Mouse (Mus musculus) common myeloid progenitor, adult 5-6 weeks (primary cell): Measurements from ENCODE around the gene Atpaf1. TPM values are rescaled to one million over a fixed set of nuclear protein-coding genes. Genes with fewer than 3 reads are reported as not detected.

Source experiments
- ATAC-seq: replicated peaks from 2 replicates; pipeline ENCODE4 v1.8.0; 2016; ENCODE audit warnings: low read depth, mild to moderate bottlenecking, moderate TSS enrichment, inconsistent platforms; ENCODE audit not compliant: poor library complexity, severe bottlenecking
- total RNA-seq: library from RNA; stranded (forward); fragments of 200-1000, 187-1606 nt; gene quantifications from 2 replicates; pipeline ENCODE4 v1.2.3, GENCODE M21; 2017

Gene Atpaf1
- total RNA-seq, 1 experiment from 2014 or later: 17.4 TPM

- ATAC-seq: no peak
These were observed 56.2 kb downstream of the Atpaf1 start for GRCm38 (mm10) chr4:115840842-115841241.

GRCm38 (mm10) chr4:115846656-115847055 lies 62.0 kb downstream of the Atpaf1 start:
- no peak for ATAC-seq

- peak; percentile 74 for ATAC-seq
These were observed 62.8 kb downstream of the Atpaf1 start for GRCm38 (mm10) chr4:115847377-115847776.

GRCm38 (mm10) chr4:115848083-115848482 lies 63.5 kb downstream of the Atpaf1 start:
- ATAC-seq: peak; percentile 21; the same call in 1 of the 2 replicates

DNA sequence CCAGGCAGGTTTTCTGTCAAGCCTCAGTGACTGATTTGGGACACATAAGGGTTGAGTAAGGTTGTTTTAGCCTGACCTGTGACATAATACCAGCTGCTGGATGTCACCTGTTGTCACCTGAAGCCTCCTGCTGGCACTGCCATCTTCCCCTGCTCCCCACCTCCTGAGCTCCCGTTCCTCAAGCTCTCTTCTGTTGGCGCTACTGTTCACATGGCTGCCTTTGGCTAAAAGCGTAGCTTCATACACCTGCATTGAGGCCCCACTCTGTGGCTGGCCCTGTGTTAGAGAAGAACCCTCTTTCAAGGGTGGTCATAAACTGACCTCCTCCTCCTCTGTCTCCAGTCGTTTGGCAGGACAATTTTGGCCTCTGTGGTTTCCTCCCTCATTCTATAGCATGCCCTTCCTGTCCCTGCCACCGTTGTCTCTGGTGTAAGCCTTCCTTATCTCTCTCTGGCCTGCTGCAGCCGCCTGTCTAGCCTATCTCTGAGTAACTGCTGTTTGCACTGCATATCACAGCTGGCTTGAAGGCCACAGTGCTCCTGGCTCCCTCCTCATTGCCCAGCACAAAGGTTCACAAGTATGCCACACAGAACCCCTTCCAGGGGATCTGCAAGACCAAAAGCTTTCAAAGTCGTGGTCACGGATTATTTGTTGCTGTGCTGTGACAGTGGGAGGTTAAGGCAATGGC lies 64.5 kb downstream of the Atpaf1 start:
- ATAC-seq: peak; percentile 86

- ATAC-seq: no peak
These were observed 65.5 kb downstream of the Atpaf1 start for GRCm38 (mm10) chr4:115850111-115850510.

DNA sequence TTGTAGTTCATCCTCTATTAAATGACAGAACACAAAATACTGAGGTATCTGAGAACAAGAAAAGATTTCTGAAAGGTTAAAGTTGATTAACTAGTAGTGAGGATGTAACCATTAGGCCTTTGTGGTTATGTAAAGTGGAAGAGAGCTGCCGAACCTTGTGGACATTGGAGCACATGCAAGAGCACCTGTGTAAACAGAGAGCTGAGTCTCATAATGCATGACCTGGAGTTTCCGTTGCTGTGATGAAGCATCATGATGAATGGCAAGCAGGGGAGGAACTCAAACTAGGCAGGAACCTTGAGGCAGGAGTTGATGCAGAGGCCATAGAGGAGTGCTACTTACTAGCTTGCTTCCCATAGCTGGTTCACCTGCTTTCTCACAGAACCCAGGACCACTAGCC lies 66.0 kb downstream of the Atpaf1 start:
- no peak for ATAC-seq

DNA sequence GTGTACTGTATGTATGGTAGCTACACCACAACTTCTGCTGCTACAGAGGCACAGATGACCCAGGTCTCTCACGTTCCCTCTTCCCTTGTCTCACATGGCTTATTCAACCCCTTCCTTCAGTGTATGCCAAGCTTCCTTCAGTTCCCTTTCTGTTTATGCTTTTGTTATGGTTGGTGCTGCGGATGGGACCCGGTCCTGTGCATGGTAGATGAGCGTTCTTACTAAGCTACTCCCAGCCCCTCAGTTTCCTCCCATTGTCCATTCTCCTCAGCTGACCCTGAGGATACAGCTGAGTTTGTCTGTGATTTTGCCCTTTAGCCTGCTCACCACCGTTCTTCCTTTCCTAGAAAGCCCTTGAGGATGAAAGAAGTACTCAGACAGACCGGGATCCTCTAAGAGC lies 67.0 kb downstream of the Atpaf1 start:
- no peak for ATAC-seq

DNA sequence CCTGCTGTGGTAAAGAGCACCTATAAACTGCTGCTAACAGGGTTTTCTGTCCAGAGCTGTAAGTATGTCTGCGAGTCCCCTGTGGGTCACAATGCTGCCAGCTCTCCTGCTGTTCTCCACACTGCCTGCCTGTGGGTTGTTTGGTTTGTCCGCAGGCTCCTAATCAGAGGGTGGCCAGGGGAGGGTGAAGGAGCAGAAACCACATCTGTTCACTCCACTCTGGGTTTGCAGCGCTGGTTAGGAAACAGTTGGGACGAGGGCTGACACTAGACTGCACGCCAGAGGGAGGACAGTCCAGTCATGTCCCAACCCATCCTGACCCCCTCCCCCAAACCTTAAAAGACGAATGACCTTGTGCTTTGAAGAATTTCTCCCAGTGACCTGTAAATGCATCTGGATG lies 70.5 kb downstream of the Atpaf1 start:
- ATAC-seq: peak; percentile 46

DNA sequence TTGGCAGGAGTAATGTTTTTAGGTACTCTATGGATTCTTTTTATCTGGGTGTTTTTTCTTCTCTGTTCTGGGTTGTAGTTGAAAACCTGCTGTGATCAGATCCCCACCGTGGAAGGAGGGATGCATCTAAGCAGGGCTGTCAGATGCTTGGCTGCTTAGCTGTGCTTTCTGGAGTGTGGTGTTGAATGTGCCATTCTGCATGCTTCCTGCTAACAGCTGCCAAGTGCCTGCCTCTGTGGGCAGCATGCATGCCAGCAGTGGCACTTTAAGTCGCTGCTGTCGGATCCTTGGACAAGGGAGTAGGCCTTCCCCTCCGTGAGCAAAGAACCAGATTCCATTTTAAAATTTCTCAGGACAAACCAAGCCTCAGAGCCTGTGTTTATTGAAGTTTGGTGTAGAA lies 71.0 kb downstream of the Atpaf1 start:
- ATAC-seq: no peak

DNA sequence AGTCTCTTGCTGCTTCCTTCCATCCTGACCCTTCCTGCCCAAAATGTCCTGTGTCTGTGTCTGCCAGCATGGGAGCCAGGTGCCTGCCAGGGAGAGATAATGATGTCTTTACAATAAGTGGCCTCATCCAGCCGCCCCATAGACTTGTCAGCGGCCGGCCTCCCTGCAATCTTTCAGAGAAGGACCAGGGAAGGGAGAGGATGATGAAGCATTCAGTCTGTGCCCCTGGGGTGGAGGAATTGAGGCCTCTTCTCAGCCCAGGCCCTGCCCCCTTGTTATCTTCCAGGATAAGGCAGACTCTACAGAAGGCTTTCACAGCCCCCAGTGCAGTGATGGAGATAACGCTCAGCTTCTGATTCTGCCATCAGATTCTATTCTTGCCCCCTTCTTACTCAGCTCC lies 71.7 kb downstream of the Atpaf1 start:
- 0 out of 2 replicates have a peak, but pooled peaks have one; percentile 3 for ATAC-seq

GRCm38 (mm10) chr4:115857293-115857883 lies 72.8 kb downstream of the Atpaf1 start:
- ATAC-seq: peak; percentile 92

DNA sequence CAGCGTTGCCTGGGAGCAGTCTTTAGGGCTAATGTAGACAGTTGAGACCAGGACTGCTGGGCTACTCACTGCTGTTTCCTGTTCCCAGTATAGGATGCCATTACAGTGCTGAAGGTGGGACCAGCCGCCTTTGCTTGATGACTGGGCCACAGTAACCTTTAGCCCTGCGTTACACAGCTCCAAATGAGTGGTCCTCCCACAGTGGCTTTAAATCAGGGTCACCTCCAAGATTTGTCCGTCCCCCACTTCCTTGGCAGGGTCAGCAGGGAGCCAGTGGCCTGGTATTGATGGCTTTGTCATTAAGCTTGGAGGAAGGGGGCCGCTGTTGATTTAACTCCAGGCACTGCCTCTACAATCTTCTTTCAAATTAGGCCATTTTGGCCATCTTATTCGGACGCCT lies 78.7 kb downstream of the Atpaf1 start:
- ATAC-seq: no peak

DNA sequence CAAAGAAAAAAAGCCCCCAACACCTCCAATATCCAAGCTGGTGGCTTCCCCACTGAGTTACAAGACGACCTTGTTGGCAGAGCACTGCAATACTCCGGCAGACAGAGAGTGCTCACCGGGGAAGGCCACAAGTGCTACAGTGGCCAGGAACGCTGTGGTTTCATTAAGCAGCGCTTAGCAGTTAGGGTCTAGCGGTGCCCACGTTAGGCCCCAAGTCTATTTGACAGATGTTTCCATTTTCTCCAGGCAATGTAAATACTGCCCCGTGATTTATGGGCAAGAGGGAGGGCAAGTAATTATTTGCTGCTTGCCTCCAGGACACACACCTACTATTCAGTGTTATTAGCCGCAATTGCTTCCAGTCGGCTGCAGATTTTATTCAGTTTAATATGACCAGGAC lies 79.3 kb downstream of the Atpaf1 start:
- no peak for ATAC-seq

Other genes with a start within 250 kb of the Atpaf1 start
- gene Cyp4a31, start 221.2 kb upstream of the Atpaf1 start, total RNA-seq: not detected in 2 replicates
- gene Cyp4a32, start 183.8 kb upstream of the Atpaf1 start, total RNA-seq: not detected in 2 replicates
- gene Cyp4b1, start 137.1 kb upstream of the Atpaf1 start, total RNA-seq: 0.14 and 2.9 TPM in 2 replicates
- 32.8 and 48.6 TPM in 2 replicates for gene Efcab14, start 47.1 kb upstream of the Atpaf1 start, total RNA-seq
- 0.87 TPM in 1 of 2 replicates, not detected in the other for gene Tex38, start 3.8 kb upstream of the Atpaf1 start, total RNA-seq
- 8.4 and 16.9 TPM in 2 replicates for gene Mob3c, start 43.3 kb downstream of the Atpaf1 start, total RNA-seq
- gene Mknk1, start 54.4 kb downstream of the Atpaf1 start, total RNA-seq: 31.7 and 68.4 TPM in 2 replicates
- gene Kncn, start 99.6 kb downstream of the Atpaf1 start, total RNA-seq: not detected in 2 replicates
- gene 6430628N08Rik, start 105.9 kb downstream of the Atpaf1 start, total RNA-seq: not detected in 2 replicates
- gene Dmbx1, start 155.1 kb downstream of the Atpaf1 start, total RNA-seq: not detected in 2 replicates
- 2.2 and 3.4 TPM in 2 replicates for gene Faah, start 233.1 kb downstream of the Atpaf1 start, total RNA-seq